Mouse (Mus musculus) large intestine, adult 2 months (tissue): ENCODE results near the gene Kcnk3. TPM values are rescaled to one million over a fixed set of nuclear protein-coding genes. Genes with fewer than 3 reads are reported as not detected.

Experiments used
- DNase-seq: peaks from one replicate; pipeline ENCODE4 v3.0.0-alpha.2; 2012; ENCODE audit warnings: low read depth, low spot score
- WGBS: fragments of 180-500 bp; shearing (Covaris S2); methylation state at CpG from one replicate; pipeline ENCODE4 v1.1.7; 2018; 5-methylcytosine and 5-hydroxymethylcytosine counted together
- polyA plus RNA-seq: library from polyadenylated mRNA; depleted of rRNA; stranded (reverse); fragments of >200 nt; gene quantifications from 2 replicates; pipeline ENCODE4 v1.2.3, GENCODE M21; 2012

The Kcnk3 gene
- polyA plus RNA-seq, 1 experiment = 11.4 TPM

DNA sequence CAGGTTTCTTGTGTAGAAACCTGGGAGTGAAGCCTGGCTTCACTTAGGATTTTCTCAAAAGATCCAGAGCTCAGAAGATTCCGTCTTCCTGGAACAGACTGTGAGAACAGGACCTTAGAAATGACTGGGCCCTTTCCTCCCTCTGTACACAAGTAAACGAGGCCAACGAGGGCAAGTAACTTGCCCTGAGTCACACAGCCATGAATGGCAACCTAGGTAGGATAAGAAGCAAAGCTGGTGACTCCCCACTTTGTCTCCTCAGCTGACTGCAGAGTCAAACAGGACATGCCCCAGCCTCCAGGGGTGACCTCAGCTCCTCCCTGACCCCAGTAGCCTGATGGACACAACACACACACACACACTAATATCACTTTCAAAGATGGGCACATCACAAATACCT is 37.4 kb downstream of the Kcnk3 start:
- 43% methylated on average over 3 of the region's 3 CpGs for WGBS
- DNase-seq = no peak

DNA sequence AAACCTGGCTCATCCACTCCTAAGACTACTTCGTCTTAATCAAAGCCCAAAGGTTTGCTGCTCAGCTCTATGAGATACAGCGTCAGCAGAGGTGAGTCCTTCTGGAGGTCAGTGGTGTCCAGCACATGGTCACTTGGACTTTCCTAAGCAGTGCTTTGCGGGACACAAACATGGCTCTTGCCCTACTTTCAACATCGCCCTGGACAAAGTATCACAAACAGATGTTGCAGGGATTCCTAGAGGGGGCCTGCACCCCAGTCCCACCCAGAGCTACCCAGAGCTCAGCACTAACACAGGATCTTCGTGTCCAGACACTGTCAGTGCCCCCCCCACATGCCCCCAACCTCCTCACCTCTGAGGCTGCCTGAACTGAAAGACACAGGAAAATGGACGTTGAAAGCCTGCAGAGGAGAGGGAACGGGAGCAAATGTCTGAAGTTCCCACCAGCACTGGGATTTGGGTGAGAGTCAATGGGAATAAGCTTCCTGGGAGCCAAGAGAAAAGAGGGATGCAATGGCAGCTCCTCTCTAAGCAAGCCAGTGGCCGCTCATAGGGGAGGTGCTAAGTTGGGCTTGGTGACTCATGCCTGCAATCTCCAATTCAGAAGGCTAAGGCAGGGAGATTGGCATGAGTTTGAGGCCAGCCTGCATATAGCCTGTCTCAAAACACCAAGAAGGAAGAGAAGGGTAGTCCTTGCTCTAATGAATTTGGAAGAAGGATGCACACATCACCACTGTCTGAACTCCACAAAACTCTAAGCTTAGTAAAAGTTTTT is 38.5 kb downstream of the Kcnk3 start:
- DNase-seq = no peak

DNA sequence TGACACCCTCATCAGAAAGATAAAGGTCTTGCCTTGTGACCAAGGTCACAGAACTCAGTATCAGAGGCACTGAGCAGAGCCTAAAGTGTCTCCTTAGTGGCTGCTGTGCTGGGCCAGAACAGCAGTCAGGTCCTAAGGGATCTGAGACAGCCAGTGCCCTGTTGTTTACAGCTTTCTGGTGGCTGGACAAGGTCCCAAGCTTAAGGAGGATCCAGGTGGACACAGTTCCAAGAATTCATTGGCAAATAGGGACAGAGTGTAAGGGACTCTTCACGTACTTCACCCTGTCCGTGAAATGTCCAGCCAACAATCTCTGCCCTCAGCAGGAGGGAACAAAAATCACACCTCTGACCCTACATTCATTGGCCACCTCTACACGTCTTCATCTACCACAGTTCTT is 40.5 kb downstream of the Kcnk3 start:
- DNase-seq = no peak
- WGBS = 81% methylated on average over 3 of the region's 3 CpGs

More for the DNA sequence above, 38.5 kb downstream of the Kcnk3 start:
- WGBS = 78% methylated on average over 8 of the region's 8 CpGs

DNA sequence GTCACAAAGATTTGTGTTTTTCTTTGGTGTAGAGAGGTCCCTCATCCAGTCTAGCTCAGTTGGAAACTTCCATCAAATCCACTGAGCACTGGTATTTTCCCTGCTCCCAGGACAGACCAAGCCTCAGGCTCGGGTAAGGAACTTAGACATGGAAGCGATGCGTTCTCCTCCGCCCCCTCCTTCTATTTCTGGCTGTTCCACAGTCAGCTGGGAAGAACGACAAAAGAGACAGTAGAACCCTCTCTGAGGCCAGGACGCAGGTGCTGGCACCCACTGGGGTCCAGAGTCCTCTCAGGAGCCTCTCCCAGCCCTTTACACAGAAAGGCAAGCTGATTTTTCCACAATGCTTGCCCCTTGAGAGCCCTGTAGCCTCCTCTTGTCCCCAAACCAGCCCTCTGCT is 42.4 kb downstream of the Kcnk3 start:
- no peak for DNase-seq
- WGBS = 63% methylated on average over 6 of the region's 6 CpGs

DNA sequence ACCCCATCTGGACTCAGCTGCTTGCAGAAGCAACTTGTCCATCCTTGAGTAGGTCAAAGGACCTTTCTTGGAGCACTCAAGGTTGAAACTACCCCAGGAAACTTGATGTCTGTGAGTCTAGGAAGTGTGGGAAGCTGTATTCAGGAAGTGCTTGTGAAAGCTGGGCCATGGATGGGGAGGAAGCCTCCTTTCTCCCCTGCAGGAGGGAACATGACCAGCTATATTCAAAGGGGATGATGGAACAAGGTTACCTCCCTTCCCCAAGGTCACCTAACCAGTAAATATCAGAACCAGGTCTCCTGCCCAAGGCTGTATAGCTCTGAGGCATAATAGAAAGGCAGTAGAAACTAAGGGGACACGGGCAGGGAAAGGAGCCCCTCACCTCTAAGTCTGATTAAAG is 44.2 kb downstream of the Kcnk3 start:
- 74% methylated on average over 1 of the region's 1 CpGs for WGBS
- DNase-seq = no peak

DNA sequence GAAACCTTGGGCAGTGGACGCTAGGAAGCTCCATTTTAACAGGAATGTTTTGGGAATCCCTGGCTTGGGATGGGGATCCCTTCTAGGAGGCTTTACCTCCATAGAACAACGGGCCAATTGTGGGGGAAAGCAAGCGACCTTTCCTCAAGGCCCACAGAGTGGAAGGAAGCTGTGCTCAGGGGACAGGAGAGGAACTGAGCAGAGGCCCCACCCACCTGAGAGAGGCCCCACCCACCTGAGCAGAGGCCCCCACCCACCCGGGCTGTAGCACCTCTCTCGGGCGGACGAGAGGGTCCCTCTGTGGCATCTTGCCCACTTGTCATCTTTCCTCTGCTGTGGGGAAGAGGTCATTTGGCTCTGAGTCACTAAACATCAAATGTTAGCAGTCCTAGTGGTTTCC is 49.0 kb downstream of the Kcnk3 start:
- DNase-seq = no peak
- WGBS = 28% methylated on average over 7 of the region's 7 CpGs

DNA sequence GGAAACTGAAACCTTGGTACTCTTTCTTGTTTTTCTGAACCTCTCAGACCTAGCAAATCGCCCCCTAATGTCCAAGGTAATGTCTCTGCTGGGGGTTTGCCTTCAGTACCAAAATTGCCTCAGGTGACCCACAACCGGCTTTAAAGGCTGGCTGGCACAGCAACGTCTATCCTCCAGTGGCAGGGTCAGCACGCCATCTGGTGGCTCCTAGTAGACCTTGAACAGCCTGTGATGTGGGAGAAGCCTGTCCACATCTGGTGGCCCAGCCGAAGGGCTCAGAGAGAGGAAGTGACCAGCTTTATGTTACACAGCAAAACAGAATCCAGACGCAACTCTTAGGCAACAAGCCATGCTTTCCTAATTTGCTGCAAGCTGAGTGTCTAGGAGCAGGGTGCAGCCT is 50.1 kb downstream of the Kcnk3 start:
- no peak for DNase-seq
- WGBS = 2% methylated on average over 6 of the region's 6 CpGs

DNA sequence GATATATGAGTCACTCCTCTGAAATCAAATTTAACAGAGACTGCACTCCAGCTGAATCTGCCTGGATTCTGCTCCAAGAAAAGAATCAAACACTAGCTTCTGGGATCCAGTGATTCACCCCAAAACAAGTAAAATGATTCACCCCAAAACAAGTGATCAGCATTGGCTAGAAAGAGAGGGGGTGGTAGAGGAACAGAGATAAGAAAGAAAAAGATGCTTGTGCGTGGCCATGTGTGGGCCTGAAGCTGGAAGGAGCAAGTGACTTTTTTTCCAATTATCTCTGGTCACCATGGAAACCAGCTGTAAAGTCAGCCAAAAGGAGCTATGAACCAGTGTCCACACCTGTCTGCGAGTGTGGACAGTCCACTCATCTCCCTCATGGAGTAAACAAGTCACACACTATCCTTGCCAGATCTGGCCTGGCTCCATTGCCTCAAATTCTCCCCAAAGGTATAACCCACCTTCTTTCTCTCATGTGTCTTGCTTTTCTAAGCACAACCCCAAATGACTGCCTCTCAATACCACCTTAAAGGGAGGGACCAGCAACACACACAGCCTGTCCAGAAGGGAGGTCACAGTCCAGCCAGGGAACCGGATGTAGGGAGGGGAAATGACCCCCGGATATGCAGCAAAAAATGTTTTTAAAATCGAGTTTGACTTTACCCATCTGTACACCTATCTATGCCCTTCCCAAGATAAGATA is 55.7 kb downstream of the Kcnk3 start:
- 51% methylated on average over 5 of the region's 5 CpGs for WGBS
- DNase-seq = no peak

DNA sequence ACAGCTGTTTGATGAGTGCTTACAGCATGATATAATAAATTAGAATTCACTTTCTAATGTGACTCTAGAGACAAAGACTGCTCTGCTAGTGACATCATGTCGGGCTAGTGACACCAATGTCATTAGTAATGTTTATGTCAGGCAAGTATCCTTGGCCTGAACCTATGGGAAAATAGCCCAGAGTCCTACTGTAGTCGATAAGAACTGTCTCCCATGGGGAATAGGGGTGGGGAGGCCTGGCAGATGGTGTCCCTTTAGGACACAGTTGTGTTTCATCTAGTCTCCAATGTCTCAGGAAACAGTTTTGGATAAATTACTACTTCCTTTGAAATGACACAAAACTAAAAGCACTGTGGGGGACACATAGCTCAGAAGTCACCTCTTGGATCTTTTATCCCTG is 58.1 kb downstream of the Kcnk3 start:
- 68% methylated on average over 2 of the region's 2 CpGs for WGBS
- DNase-seq = no peak

DNA sequence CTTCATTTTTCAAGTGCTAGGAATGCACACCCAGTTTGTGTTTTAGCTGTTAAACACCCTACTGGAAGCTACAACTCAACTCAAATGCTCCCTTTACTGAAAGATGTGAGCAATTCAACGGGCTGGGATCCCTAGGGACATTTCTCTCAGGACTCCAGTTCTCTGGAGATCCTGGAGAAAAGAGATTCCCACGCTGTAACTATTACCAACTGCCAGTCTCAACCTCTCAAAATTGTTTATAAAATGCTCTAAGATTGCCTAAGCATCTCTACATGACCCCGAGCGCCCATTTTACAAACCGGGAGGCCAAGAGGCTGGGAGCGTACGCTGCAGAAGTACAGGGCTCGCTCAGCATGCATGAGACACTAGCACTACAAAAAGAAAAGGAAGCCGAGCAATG is 59.4 kb downstream of the Kcnk3 start:
- WGBS = 12% methylated on average over 9 of the region's 9 CpGs
- DNase-seq = no peak

DNA sequence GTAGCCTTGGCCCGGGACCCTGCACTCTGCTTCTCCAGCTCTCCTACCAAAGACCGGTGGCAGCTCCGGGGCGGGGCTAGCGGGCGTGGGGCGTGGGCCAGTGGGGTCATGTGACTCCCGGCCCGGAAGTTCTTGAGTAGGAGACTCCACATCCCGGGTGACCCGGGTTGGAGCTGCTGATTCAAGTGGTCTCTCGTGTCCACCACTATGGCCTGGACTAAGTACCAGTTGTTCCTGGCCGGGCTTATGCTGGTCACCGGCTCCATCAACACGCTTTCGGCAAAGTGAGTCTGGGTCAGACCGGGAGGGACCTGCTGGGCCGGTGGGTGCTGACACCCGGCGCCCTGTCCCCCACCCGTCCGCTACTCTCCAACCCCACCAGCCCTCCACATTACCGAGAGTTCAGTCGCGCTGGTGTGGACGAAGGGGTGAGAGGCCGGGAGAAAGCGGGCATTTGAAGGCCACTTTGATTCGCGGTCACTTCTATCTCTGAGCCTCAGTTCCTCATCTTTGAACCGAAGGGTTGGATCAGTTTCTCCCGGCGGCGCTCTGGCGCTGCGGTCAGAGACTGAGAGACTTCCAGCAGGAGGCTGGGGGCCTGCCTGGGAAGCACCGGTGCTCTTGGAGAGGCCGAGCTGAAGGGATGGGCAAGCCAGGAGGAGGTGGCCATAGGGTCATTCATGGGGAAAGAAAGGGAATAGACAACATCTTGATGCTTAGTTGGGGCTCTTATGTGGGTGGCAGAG is 60.0 kb downstream of the Kcnk3 start, which contains the start of gene Slc35f6:
Gene Slc35f6 (plus strand): TSS at position 119 of the 746 bp plus-strand sequence.
- under 1% methylated on average over 38 of the region's 38 CpGs for WGBS
- peak; percentile 59 for DNase-seq

DNA sequence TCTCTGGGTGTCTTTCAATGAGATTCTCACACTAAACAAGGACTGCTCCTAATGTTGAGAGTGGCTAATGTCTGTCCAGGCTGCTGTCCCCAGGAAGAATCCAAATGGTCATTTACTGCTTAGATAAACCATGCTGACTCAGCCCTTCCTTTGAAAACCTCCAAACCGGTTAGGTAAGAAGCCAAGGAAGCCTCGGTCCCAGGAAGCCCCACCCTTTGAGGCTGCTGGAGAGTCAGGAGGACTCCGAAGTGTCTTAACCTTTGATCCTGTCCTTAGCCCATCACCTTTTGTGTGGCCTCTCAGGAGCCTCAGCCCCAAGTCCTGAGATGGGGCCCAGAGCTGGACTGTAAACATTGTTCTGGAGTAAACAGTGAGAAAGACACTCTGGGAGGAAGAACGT is 61.6 kb downstream of the Kcnk3 start:
- WGBS = 17% methylated on average over 4 of the region's 4 CpGs
- DNase-seq = no peak

DNA sequence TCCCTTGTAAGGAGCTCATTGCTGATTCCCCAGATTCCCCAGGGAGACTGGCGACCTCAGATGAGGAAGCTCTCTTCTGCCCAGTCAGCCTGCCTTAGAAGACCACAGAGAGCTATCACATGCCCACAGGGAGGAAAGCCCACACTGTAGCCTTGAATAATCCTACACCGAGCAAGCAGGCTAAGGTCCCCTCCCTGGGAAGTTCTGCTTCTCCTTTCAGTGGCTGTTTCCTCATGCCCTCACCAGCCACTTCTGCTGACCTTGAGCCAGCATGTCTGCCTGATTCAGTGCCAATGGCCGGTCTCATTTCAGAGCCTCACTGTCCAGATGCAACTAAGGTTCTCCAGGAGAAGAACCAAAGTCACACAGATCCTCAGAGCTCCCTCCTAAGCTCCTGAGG is 62.8 kb downstream of the Kcnk3 start:
- WGBS = 83% methylated on average over 3 of the region's 3 CpGs
- no peak for DNase-seq

DNA sequence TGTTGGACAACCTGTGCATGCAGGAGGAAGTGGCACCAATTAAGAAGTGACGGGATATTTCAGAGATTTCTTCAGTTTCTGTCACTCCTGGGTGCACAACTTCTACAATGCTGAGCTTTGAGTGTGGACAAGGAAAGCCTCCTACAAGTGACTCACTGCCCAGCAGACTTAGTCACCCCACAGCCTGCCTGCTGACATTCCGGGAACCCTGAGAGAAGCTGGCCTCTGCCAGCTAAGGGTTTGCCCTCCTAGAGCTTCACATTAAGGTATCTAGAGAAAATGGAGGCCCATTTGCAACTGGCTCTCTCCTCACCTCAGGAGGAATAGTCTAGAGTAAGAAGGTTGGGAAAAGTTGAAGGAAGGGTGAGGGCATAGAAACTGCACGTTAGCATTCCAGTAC is 63.6 kb downstream of the Kcnk3 start:
- no peak for DNase-seq
- whole genome bisulfite sequencing = 91% methylated on average over 3 of the region's 3 CpGs

DNA sequence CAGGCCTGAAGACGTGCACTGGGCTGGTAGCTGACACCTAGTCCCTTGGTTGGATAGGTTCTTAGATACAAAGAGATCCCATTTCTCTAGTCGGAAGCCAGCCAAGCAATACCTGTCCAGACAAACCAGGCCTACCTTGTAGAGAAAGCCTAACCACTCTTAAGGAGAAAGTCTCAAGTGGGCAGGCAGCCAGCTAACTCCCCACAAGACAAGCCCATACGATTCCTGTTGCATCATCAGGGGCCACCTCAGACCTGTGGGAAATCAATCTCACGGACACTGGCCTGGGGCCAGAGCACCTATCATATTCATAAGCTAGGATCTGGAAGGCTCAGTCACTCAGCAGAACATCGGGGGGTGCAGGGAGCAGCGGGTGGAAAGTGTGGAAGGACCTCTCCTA is 65.3 kb downstream of the Kcnk3 start:
- no peak for DNase-seq
- 83% methylated on average over 6 of the region's 6 CpGs for WGBS

DNA sequence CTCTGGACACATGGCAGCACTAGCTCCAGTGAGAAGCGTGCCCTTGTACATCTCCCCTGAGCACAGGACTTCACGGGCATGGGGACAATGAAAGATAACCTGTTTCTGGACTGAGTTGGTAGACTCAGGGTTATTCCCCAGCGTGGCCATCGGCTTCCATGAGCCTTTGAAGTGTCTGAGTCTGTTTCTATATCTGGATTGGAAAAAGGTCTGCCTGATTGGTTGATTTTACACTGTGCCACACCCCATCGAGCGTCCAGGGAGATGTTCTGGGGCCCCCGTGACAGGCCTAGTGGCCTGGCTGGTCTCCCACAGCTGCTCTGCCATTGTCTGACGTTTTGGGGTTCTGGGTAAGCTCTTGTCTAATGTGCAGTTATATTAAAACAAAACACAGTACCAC is 67.1 kb downstream of the Kcnk3 start:
- 82% methylated on average over 8 of the region's 8 CpGs for WGBS

DNA sequence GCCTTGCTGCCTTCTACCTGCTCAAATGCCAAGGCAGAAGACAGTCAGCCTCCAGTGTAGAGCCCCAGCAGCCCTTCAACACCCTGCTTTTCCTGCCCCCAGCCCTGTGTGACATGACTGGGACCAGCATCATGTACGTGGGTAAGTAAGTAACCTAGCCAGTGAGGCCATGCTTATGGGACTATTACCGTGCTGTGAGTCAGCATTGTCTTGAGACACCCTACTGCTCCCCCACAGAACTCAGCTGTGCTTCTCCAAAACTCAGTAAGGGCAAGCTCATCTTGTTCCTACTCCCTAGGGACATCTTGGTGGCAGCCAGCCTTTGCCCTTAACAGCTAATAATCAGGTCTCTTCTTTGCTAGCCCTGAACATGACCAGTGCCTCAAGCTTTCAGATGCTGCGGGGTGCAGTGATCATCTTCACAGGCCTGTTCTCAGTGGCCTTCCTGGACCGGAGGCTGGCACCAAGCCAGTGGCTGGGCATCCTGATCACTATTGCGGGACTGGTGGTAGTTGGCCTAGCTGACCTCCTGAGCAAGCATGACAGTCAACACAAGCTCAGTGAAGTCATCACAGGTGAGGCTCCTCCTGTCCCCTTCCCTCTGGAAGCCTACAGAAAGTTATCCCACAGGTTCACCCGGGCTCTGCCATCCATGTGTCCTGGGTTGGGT is 67.7 kb downstream of the Kcnk3 start:
- WGBS = 90% methylated on average over 6 of the region's 6 CpGs
- DNase-seq = no peak

More for the DNA sequence above, 67.1 kb downstream of the Kcnk3 start:
- no peak for DNase-seq

DNA sequence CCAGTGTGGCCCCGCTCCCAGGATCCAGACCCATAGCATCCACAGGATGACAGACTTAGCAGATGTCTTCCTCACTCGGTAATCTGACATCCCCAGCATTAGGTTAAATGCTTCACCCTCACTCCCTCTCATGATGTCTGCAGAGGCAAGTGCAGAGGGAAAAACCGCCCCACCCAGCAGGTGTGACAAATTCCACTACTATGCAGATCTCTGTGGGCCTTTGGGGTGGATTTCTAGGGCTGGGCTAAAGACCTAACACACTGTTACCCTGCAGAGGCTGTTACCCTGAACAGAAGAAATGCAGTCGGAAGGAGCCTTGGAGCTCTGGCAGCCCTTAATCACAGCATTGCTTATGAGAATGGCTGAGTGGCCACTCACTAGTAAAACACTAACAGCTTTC is 71.1 kb downstream of the Kcnk3 start:
- DNase-seq = no peak
- WGBS = 86% methylated on average over 4 of the region's 4 CpGs

DNA sequence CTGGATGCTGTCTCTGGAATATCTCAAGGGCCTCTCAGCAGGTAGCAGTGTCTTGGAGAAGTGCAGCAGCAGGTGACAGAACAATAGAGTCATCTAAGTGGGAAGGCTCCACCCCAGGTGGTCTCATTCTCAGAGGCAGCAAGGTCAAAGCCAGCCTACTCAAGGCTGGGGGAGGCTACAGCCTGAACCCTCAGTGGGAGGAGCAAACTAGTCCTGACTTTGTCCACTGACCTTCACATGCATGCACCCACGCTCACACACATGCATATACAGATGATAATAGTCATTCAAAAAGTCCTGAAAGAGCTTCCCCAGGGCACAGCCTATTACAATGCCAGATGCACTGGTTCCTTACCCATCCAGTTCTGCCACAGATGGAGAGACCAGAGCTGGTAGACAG is 72.3 kb downstream of the Kcnk3 start:
- WGBS = 100% methylated on average over 1 of the region's 1 CpGs
- DNase-seq = no peak

DNA sequence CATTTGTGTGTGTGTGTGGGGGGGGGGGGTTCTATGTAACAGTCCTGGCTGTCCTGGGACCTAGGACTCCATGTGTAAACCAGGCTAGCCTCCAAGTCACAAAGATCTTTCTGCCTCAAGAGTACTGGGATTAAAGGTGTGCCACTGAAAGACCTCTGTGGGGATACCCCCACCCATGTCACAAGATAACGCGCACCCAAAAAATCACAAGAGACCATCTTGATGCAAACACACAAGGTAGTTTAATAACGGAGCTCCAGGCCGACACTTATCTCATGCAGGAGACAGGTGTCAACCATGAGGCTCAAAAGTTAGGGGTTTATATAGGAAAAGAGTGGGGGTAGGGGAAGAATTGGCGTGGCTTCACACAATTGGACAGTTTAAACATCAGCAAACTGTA is 72.8 kb downstream of the Kcnk3 start:
- DNase-seq = no peak
- WGBS = 82% methylated on average over 5 of the region's 5 CpGs
